Mouse (Mus musculus) testis, adult 2 months (tissue): ENCODE results near the gene Cdv3.

Experiments used
- CTCF ChIP-seq: fragments of 200-500 bp; IDR thresholded peaks from 2 replicates; pipeline ENCODE4 v1.5.1; 2012; ENCODE audit warnings: low read depth, mild to moderate bottlenecking, inconsistent platforms, low read length, moderate library complexity; ENCODE audit not compliant: control insufficient read depth, insufficient read depth, insufficient replicate concordance
- POLR2A ChIP-seq: fragments of 200-500 bp; IDR thresholded peaks from 2 replicates; pipeline ENCODE4 v1.6.1; 2012; ENCODE audit warnings: low read depth, mild to moderate bottlenecking, inconsistent platforms, low read length, moderate library complexity; ENCODE audit not compliant: control insufficient read depth

- TF ChIP-seq CTCF = no peak
- TF ChIP-seq POLR2A = no peak
Measured at GRCm38 (mm10) chr9:103357893-103358292, 7.7 kb downstream of the Cdv3 start.
